Mouse (Mus musculus) R1 (cell line): ENCODE results near the gene Cox6a1.
"Not testable (repeated sequence)": the region's sequence is repeated elsewhere in the genome, so short reads cannot be mapped to it uniquely, and the experiment has no call there.

ENCODE experiments used
- DNase-seq: peaks from one replicate; pipeline ENCODE4 v3.0.0-alpha.2; 2018; ENCODE audit warnings: low read depth, low spot score

Gene Cox6a1

DNA sequence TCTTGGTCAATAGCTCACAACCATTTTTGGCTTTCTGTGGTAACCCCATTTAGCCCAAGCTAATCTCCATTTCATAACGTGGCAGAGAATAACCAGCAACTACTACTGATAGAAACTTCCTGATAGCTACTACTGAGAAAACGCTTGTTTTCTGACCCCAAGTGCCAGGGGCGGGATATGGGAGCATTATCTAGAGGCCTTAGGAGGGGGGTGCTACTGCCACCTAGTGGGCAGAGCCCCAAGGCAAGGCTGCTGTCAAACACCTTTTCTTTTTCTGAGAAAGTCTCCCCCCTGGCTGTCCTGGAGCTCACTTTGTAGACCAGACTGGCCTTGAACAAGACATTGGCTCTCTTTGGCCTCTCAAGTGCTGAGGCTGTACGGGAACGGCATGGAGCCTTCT, 1.2 kb downstream of the Cox6a1 start:
- peak; percentile 90 for DNase-seq

DNA sequence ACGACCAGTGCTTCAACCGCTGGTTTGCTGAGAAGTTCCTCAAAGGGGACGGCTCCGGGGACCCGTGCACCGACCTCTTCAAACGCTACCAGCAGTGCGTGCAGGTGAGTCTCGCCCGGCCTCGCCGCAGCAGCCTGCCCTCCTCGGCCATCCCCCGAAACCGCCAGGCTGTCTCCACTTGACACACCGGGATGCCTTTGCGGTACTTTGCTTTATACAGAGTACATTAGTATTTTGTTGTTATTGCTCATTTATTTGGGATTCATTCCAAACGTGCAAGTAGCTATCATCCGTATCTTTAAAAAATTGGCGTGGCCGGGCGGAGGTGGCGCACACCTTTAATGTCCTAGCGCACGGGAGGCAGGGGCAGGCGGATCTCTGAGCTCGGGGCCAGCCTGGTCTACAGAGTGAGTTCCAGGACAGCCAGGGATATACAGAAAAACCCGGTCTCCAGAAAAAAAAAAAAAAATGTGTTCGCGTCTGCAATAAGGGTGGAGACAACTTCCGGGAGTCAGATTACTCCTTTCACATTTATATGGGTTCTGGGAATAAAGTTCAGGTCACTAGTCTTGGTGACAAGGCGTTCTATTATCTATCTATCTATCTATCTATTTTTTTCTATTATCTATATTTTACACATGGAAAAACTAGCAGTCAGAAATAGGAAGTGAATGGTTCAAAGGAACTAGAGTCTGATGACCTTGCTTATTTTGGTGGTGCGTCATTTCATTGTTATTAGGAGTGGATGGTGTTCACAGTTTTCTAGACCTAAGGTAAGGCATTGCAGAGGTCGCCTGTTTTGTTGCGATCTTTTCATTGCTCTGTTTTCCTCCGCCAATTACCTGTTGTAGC, 7.2 kb downstream of the Cox6a1 start:
- DNase-seq, result no peak

DNA sequence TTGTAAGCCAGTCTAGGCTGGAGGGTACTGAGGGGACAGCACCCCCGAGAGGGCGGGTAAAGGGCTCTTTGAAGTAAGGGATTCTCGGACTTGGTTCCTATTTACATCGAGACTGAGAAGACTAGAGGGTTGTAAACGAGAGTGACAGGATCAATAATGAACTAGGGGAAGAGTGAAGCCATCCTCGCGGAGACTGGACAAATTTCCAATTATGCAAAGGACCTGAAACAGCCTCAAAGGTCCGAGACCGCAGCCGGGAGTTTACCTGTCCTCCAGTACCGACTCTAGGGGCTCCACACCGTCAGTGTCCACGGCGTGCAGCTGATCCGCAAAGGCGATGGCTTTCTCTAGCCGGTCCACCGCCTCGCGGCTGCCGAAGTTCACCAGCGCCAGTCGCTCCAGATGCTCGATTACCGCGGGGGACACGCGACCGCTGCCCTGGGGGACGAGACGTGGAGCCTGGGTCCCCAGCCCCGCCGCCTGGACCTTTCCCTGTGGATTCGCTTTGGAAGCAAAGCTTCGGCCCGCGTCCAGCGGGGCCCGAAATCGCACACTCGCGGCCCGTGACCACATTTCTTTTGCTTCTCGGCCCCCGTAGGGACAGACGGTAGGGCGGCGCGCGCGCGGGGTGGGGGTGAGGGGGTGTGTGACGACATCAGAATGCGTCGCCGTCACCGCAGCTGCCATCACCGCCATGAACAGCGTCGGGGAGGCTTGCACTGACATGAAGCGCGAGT, 8.0 kb downstream of the Cox6a1 start, which contains the start of the genes Gatc and Triap1:
Gene Gatc, minus strand, starts transcription at position 602 of the 737 bp plus-strand sequence.
Gene Triap1, plus strand, starts transcription at position 649 of the 737 bp plus-strand sequence.
- peak; percentile 86 for DNase-seq

DNA sequence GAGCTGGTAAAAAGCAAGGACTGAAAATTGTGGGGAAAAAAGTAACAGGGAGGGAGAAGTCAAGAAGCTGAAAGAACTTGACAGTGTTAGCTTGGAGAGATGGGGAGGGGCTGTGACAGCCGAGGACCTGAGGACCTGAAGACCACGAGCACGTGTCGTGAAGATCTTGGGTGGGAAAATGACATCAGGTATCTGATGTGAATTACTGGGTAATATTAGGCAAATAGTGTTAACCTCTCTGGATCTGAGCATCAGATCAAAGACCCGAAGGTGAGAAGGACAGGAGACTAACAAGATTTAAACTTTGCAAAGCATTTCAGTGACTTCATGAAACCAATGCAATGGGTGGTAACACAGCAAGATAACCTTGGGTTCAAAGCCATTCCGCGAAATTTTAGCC, 8.8 kb downstream of the Cox6a1 start:
- no peak for DNase-seq

DNA sequence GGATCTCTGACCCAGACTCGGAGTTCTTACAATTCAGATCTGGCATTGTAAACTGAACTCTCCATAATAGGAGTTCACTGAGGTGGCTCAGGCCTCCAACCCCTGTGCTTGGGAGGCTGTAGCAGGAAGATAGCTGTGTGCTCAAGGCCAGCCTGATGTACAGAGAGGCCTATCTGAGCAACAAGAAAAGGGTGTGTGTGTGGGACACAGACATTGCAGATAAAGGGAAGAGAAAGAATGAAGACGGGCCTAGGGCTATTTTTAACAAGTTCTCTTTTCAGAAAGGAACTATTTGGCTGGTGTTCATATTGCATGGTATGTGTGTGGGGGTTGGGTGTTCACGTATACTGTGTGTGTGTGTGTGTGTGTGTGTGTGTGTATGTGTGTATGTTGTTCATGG, 15.2 kb downstream of the Cox6a1 start:
- DNase-seq, result no peak

DNA sequence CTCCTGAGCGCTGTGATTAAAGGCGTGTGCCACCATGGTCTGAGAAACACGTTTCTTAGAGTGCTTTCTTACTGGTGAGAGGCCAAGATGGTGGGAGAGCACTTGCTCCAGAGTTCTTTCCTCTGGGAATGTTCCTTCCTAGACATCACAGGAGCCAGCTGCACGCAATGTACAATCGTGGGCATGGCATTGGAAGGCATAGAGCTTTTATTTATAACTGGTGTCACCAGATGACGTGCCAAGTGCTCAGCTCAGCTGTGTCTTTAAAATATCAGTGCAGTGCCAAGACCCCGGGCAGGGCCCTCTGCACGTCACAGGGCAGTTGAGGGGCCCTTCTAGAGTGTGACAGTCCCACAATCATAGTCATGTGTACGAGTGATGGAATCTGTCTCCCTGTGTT, 17.8 kb downstream of the Cox6a1 start:
- DNase-seq, result no peak

DNA sequence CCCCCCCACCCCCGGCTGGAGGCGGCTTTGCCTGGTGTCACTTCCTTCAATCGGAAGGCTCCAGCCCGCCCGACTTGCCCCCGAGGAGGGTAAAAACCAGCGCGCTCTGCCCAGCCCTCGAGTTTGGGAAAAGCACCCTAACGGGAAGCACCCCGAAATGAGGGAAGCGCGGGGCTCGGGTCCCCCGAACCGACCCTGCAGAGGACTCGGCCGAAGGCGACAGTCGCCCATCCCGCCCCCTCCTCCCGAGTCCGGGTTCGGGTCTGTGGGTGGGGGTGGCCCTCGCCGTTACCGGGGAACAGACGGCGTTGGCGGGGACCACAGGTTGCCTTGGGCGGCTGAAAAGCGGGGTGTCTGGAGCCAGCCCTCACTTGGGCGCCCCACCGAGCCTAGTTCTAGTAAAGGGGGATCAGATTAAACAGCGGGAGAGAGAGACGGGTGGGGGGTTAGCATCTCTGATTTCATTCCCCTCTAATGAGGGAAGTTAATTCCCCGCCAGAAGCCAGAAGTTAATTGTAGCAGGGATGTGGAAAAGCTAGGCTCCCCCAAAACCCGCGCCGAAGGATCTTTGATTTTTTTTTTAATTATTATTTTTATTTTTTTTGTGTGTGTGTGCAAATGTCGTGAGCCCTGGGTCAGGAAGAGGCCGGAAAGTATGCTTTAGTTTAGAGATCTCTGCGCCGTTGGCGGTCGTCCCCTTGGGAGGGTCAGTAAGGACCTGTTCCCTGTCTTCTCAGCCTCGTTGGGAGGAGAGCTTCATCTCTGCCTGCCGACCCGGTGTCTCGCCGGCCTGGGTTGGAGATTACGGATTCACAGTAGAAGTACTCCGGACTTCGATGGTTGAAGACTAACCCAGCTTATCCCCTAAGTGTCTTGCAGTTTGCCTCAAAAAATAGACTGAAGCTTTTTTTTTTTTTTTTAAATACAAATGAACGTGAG, 20.9 kb downstream of the Cox6a1 start:
- DNase-seq, result peak; percentile 21

DNA sequence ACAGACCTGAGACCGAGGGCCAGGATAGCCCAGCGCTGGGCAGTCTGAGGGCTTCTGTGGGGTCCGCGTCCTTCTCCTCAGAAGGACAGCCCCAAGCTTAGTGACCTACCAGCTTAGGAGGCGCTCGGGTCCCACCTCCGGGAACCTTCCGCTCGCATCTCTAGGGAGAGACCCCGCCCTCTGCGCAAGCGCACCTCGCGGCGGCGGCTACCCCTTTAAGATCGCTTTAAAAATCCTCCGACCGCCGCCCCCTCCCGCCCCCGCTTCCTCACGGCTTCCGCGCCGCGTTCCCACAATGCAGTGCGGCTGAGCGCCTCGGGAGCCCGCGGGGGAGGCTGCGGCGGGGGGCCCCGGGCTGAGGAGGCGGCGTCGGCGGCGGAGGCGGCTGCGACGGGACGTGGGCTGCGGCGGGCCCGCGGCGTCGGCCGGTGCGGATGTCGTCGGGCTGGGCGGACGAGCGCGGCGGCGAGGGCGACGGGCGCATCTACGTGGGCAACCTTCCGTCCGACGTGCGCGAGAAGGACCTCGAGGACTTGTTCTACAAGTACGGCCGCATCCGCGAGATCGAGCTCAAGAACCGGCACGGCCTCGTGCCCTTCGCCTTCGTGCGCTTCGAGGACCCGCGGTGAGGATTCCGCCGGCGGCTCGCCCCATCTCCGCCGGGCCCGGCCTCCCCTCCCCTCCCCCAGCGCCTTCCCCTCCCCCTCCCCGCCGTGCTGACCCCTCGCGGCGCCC, 21.7 kb downstream of the Cox6a1 start, which contains the start of gene Srsf9:
Gene Srsf9, plus strand, starts transcription at position 303 of the 735 bp plus-strand sequence.
- DNase-seq, result peak; percentile 93

DNA sequence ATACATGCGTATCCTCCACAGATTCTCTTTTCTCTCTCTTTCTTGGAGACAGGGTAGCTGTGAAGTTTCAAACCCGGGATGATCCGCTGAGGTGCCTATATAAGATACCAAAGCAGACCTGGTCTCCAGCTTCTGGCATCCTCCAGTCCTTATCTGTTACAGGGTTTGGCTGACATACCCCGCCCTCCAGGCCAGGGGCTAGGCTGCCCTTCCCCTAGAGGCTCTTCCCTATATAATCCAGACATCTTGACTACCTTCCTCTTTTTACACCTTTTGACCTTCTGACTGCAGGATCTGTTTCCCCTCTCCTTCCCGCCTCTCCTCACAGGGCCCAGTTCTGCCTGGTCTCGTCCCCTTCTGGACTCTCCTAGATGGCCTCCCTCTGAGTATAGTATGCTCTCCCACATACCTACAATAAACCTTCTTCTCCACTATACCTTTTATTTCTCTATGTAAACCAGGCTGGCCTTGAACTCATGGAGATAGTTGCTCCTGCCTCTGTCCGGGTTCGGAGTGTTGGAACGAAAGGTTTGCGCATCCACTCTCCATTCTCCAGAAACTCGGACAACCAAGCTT, 22.4 kb downstream of the Cox6a1 start:
- DNase-seq, result no peak

DNA sequence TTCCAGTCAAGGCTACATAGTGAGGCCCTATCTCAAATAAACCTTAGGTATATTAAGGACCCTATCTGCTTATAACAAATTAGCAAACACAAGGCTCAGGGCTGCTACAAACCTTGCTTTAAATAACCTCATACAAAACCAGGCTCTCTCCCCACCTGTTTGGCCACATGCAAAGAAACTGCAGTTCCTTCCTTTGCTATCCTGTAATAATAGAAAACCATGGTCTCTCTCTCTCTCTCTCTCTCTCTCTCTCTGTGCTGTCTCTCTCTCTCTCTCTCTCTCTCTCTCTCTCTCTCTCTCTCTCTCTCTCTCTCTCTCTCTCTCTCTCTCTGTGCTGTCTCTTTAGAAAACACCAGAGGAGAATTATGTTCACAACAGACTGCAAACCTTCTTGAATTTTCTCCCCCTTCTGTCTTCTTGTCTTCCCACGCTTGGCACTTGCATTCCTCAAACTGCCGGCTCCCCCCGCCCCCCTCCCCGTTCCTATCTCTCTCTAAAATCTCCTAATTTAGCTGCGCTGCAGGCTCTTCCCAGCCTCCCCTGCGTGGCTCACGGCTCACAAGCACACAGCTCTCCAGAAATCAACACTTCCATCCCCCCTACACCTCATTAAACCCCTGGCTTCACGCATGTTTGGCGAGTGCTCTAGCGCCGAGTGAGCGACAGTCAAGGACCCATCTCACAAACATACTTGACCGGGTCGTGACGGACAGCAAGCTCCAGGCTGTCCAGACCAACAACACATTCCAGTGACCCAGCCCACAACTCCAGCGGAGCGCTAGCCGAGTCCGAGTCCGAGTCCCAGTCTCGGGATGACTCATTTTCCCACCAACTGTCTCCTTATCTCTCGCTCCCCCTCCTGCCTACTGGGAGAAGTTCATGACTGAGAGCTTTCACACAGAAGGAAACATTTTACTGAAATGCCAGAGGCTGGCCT, 29.5 kb downstream of the Cox6a1 start:
- peak; percentile 88 for DNase-seq

DNA sequence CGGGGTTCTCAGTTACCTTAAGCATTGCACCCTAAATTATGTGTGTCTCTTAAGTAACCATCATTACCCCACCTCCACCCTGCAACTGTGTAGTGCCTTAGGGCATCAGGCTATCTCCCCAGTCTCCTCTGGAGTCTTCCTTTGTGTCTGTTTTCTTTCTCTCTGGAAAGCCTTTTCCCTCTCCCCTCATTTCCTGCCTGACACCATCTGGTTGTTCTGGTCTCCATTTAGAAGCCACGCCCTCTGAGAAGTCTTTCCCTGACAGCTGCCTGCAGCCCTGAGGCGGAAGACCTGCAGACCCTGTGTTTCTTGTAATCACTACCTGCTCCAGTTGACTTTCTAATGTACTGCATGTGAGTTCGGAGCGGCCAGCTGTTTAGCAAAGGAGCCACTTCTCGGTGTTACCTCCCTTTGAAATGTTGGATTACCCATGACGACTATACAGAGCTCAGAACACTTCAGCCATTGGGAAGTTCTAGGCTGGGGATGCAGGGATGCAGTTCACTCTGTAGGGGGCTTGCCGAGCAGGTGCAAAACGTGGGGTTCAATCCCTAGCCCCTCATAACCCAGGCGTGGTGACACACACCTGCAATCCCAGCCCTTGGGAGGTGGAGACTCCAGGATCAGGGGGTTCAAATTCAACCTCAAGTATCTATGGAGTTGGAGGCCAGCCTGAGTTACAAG, 31.0 kb downstream of the Cox6a1 start:
- peak; percentile 95 for DNase-seq

DNA sequence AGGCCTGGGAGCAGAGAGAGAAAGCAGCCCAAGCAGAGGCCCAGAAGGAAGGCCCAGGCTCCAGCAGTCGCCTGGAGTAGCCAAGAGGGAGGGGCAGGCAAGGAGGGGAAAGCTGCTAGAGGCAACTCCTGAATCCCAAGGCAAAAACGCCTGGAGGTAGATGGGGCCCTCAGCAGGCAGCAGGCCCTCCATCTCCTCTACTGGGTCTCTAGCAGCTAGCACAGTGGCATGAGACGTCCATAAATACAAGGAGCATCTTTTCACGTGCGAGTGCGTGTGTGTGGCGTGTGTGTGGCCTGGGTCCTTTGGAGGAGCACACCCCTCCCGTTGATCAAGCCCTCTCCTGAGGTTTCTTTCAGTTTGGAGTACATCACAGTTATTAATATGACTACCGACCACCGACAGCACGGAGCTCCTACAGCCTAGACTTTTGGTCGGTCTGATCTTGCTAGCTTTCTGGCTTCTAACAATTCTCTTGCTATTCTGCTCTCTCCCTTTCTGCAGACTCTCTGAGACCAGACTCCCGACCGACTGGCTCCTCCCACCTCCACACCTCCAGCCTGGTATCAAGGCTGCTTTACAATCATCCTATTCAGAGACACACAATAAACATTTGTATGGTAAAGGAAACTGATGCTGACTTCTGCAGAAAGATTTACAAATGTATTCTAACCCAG, 31.7 kb downstream of the Cox6a1 start:
- peak; percentile 49 for DNase-seq

DNA sequence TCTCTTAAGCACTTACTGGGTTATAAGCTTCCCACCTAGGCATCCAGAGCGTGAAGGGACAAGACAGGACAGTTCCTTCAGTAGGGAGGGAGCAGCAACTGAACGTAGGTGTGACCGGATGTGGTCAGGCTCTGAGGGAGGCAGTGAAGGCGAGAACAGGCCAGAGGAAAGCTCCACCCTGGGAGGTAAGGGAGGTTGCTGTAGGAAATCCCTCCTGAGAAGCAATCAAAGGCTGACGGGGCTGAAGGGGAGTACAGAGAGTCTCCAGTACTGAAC, 35.2 kb downstream of the Cox6a1 start:
- no peak for DNase-seq

DNA sequence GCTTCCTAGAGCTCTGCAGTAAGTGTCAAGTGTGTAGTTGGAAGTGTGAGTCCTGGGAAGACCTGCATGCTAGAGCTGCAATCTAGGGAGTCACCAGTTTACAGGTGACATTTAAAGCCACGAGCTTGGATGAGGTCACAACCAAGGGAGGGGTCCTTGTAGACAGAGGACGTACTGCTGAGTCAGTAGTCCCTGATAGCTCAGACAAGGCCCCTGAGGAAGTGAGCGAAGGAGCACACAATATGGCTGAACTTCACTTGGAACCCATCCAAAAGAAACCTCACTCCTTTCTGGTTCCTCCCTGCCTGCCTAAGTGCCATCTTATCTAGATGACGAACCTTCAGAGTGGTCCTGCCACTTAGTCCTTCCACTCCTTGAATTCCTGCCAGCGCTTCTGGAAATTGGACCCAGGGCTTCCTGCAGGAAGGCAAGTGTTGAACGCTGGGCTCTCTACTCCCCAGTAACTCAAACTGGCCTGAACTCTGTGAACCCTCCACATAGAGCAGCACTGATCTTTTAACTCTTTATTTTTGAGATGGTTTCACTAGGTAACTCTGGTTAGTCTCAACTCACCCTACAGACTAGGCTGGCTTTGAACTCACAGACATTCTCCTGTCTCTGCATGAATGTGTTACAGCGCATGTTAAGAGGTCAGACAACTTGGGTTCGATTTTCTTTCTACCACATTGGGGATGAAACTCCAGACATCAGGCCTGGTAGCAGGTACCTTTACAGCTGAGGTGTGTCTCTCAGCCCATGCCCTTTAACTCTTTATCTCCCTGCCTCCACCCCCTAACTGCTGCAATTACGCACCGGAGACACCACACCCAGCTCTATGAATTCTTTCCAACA, 35.7 kb downstream of the Cox6a1 start:
- DNase-seq, result no peak

DNA sequence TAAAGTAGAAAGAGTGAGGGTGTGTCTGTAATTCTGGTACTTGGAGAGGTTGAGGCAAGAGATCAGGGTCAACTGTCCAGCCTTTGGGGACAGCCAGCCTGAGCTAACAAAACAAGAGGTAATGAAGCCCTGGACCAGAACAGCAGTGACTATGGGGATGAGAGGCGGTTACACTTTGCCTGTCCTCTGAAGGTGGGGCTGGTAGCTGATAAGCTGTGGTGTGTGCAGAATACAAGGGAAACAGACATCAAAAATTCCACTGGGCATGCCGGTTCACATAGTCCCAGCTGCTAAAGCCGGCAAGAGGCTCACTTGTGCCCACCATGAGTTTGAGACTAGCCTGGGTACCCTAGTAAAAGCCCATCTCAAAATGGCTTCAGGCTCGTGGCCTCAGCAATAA, 36.4 kb downstream of the Cox6a1 start:
- DNase-seq, result no peak

DNA sequence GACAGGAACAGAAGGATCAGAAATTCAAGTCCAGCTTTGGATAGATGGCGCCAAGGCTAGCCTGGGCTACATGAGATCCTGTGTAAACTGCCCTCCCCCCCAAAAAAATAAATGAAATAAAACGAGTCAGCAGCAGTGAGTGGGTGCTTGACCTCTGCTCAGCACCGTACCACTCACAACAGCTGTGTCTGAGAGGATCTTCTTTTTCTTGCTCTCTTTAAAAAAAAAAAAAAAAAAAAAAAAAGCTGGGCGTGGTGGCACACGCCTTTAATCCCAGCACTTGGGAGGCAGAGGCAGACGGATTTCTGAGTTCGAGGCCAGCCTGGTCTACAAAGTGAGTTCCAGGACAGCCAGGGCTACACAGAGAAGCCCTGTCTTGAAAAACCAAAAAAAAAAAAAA, 46.6 kb downstream of the Cox6a1 start:
- not testable (repeated sequence) for DNase-seq

DNA sequence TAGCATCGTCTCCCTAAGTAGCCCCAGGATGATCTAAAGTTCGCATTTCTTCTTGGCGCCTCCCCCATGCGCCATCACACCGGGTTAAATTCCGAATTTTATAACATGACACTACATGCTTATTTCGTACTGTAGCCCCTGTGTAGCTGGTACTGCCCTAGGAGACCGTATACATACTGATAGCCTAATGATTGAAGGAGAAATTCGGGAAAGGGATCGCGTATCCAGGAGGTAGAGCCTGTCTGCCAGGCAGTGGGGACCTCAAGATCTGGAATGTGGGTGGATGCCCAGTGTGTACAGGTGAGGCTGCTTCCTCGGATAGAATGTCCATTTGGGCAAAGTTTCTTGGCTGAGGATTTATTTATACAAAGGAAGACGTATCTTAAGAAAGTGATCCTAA, 47.2 kb downstream of the Cox6a1 start:
- no peak for DNase-seq
